Mouse (Mus musculus): ENCODE results near the gene Igf2r. TPM values are rescaled to one million over a fixed set of nuclear protein-coding genes. Genes with fewer than 3 reads are reported as not detected.
A peak's percentile ranks its signal among the peaks of the same experiment; 100 is the strongest.

Gene Igf2r
- polyA plus RNA-seq, 1 experiment from 2014 or later = 11.2 TPM

- WGBS = 44% methylated on average over 44 of the region's 45 CpGs
- peaks cover 72% of the 10 kb centered on the region for H3K36me3 ChIP-seq
- peak overlapping the region; percentile 44 for H3K4me3 ChIP-seq (replicated peaks)
- H3K4me1 ChIP-seq (replicated peaks) = peaks cover 8% of the 10 kb centered on the region
- ATAC-seq = peak; percentile 69
- H3K9ac ChIP-seq (replicated peaks) = peak overlapping the region; percentile 58
- peaks cover 7% of the 10 kb centered on the region for H3K9me3 ChIP-seq
- H3K4me2 ChIP-seq (replicated peaks) = peak overlapping the region; percentile 66
- H3K27me3 ChIP-seq = no peaks in the 10 kb centered on the region; the same call in 1 of the 2 replicates
- no peak overlapping the region for H3K27ac ChIP-seq
Measured at GRCm38 (mm10) chr17:12741218-12741968, 28.1 kb downstream of the Igf2r start.

- WGBS = 75% methylated on average over 2 of the region's 2 CpGs
- ATAC-seq = no peak
- Histone ChIP-seq H3K4me1 (replicated peaks) (peaks cover 8% of the 10 kb centered on the region), H3K27me3 (no peaks in the 10 kb centered on the region; the same call in 1 of the 2 replicates), H3K9me3 (peaks cover 7% of the 10 kb centered on the region), H3K9ac (replicated peaks) (no peak overlapping the region), H3K36me3 (peaks cover 73% of the 10 kb centered on the region), H3K4me2 (replicated peaks) (no peak overlapping the region), H3K27ac (no peak overlapping the region), H3K4me3 (replicated peaks) (no peak overlapping the region)
Measured at GRCm38 (mm10) chr17:12740317-12740716, 29.1 kb downstream of the Igf2r start.

GRCm38 (mm10) chr17:12739516-12739915, 29.9 kb downstream of the Igf2r start:
- Histone ChIP-seq H3K4me1 (replicated peaks) (peaks cover 8% of the 10 kb centered on the region), H3K9ac (replicated peaks) (no peak overlapping the region), H3K4me2 (replicated peaks) (no peak overlapping the region), H3K36me3 (peaks cover 67% of the 10 kb centered on the region), H3K27ac (no peak overlapping the region), H3K27me3 (no peaks in the 10 kb centered on the region; the same call in 1 of the 2 replicates), H3K4me3 (replicated peaks) (no peak overlapping the region), H3K9me3 (peaks cover 7% of the 10 kb centered on the region)
- ATAC-seq = no peak
- whole genome bisulfite sequencing = 88% methylated on average over 4 of the region's 4 CpGs

- H3K4me2 ChIP-seq (replicated peaks) = no peak overlapping the region
- H3K4me3 ChIP-seq (replicated peaks) = no peak overlapping the region
- WGBS = 74% methylated on average over 1 of the region's 1 CpGs
- H3K9ac ChIP-seq (replicated peaks) = no peak overlapping the region
- H3K36me3 ChIP-seq = peaks cover 64% of the 10 kb centered on the region
- no peak for ATAC-seq
- peaks cover 8% of the 10 kb centered on the region for H3K4me1 ChIP-seq (replicated peaks)
- no peaks in the 10 kb centered on the region; the same call in 1 of the 2 replicates for H3K27me3 ChIP-seq
- H3K9me3 ChIP-seq = peaks cover 6% of the 10 kb centered on the region
- no peak overlapping the region for H3K27ac ChIP-seq
Measured at GRCm38 (mm10) chr17:12737934-12738333, 31.5 kb downstream of the Igf2r start.

GRCm38 (mm10) chr17:12734205-12734857, 35.1 kb downstream of the Igf2r start:
- WGBS = 76% methylated on average over 12 of the region's 12 CpGs
- H3K4me2 ChIP-seq (replicated peaks) = no peak overlapping the region
- H3K27me3 ChIP-seq = no peaks in the 10 kb centered on the region
- no peaks in the 10 kb centered on the region for H3K4me1 ChIP-seq (replicated peaks)
- H3K27ac ChIP-seq = no peak overlapping the region
- H3K9me3 ChIP-seq = no peaks in the 10 kb centered on the region
- peaks cover 68% of the 10 kb centered on the region for H3K36me3 ChIP-seq
- no peak for ATAC-seq
- H3K4me3 ChIP-seq (replicated peaks) = no peak overlapping the region
- no peak overlapping the region for H3K9ac ChIP-seq (replicated peaks)

GRCm38 (mm10) chr17:12733128-12733527, 36.3 kb downstream of the Igf2r start:
- no peak for ATAC-seq
- Histone ChIP-seq H3K36me3 (peaks cover 67% of the 10 kb centered on the region), H3K4me1 (replicated peaks) (no peaks in the 10 kb centered on the region), H3K27ac (no peak overlapping the region), H3K9me3 (no peaks in the 10 kb centered on the region), H3K9ac (replicated peaks) (no peak overlapping the region), H3K4me2 (replicated peaks) (no peak overlapping the region), H3K4me3 (replicated peaks) (no peak overlapping the region), H3K27me3 (no peaks in the 10 kb centered on the region)
- 90% methylated on average over 6 of the region's 6 CpGs for WGBS

- H3K4me3 ChIP-seq (replicated peaks) = no peak overlapping the region
- no peak for ATAC-seq
- H3K36me3 ChIP-seq = peaks cover 71% of the 10 kb centered on the region
- H3K9ac ChIP-seq (replicated peaks) = no peak overlapping the region
- 65% methylated on average over 1 of the region's 1 CpGs for WGBS
- no peaks in the 10 kb centered on the region for H3K9me3 ChIP-seq
- H3K4me1 ChIP-seq (replicated peaks) = peaks cover 2% of the 10 kb centered on the region; the same call in 1 of the 2 replicates
- no peaks in the 10 kb centered on the region for H3K27me3 ChIP-seq
- H3K27ac ChIP-seq = no peak overlapping the region
- no peak overlapping the region for H3K4me2 ChIP-seq (replicated peaks)
Measured at GRCm38 (mm10) chr17:12728536-12728935, 40.9 kb downstream of the Igf2r start.

GRCm38 (mm10) chr17:12727748-12728147, 41.7 kb downstream of the Igf2r start:
- Histone ChIP-seq H3K27ac (no peak overlapping the region), H3K4me2 (replicated peaks) (no peak overlapping the region), H3K4me3 (replicated peaks) (no peak overlapping the region), H3K9ac (replicated peaks) (no peak overlapping the region), H3K27me3 (no peaks in the 10 kb centered on the region), H3K36me3 (peaks cover 71% of the 10 kb centered on the region), H3K9me3 (no peaks in the 10 kb centered on the region), H3K4me1 (replicated peaks) (peaks cover 2% of the 10 kb centered on the region; the same call in 1 of the 2 replicates)
- 85% methylated on average over 3 of the region's 3 CpGs for WGBS
- ATAC-seq = no peak

- no peak overlapping the region for H3K27ac ChIP-seq
- WGBS = 76% methylated on average over 4 of the region's 4 CpGs
- H3K36me3 ChIP-seq = peaks cover 73% of the 10 kb centered on the region
- H3K4me1 ChIP-seq (replicated peaks) = peaks cover 2% of the 10 kb centered on the region; the same call in 1 of the 2 replicates
- ATAC-seq = no peak
- H3K9me3 ChIP-seq = no peaks in the 10 kb centered on the region
- no peak overlapping the region for H3K4me3 ChIP-seq (replicated peaks)
- no peak overlapping the region for H3K4me2 ChIP-seq (replicated peaks)
- H3K27me3 ChIP-seq = no peaks in the 10 kb centered on the region
- no peak overlapping the region for H3K9ac ChIP-seq (replicated peaks)
Measured at GRCm38 (mm10) chr17:12725871-12726270, 43.6 kb downstream of the Igf2r start.

- no peak for ATAC-seq
- no peak overlapping the region for H3K4me3 ChIP-seq (replicated peaks)
- H3K4me1 ChIP-seq (replicated peaks) = peaks cover 2% of the 10 kb centered on the region; the same call in 1 of the 2 replicates
- H3K9ac ChIP-seq (replicated peaks) = no peak overlapping the region
- no peaks in the 10 kb centered on the region for H3K27me3 ChIP-seq
- 86% methylated on average over 6 of the region's 6 CpGs for WGBS
- H3K4me2 ChIP-seq (replicated peaks) = no peak overlapping the region
- peaks cover 73% of the 10 kb centered on the region for H3K36me3 ChIP-seq
- H3K27ac ChIP-seq = peak overlapping the region; percentile 19; the same call in 1 of the 2 replicates
- no peaks in the 10 kb centered on the region for H3K9me3 ChIP-seq
Measured at GRCm38 (mm10) chr17:12724767-12725744, 44.4 kb downstream of the Igf2r start.

- Histone ChIP-seq H3K4me2 (replicated peaks) (no peak overlapping the region), H3K9me3 (no peaks in the 10 kb centered on the region), H3K27ac (no peak overlapping the region), H3K4me1 (replicated peaks) (peaks cover 2% of the 10 kb centered on the region; the same call in 1 of the 2 replicates), H3K9ac (replicated peaks) (no peak overlapping the region), H3K4me3 (replicated peaks) (no peak overlapping the region), H3K27me3 (no peaks in the 10 kb centered on the region), H3K36me3 (peaks cover 73% of the 10 kb centered on the region)
- no peak for ATAC-seq
- WGBS = 91% methylated on average over 5 of the region's 5 CpGs
Measured at GRCm38 (mm10) chr17:12723986-12724766, 45.3 kb downstream of the Igf2r start.

Measured in midbrain, embryonic 13.5 days (tissue).